Comparison of ENCODE assay signal across 34 mouse cellular contexts in the genomic region with DNA sequence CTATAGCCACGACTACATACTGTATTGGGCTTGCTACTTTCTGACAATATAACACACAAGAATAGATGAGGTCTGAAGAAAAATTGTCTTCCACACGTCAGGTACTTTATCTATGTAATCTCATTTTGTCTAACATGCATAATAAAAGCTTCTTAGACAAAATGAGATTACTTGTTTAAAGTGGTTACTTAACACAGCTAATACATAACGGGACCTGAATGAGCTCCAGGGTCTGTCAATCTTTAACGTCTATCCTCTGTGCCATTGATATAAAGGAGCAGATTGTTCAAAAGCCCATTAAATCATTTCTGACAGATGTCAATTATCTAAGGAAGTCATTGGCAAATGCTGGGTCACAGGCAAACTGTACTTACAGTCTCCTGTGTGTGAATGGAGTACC. TPM values are rescaled to one million over a fixed set of nuclear protein-coding genes. Genes with fewer than 3 reads are reported as not detected.
"Had no signal": no experiment of that assay in that cellular context is flagged by ENCODE, and none has a peak within 500 bp of the region (broad histone marks: within the 10 kb centered on the region; RNA-seq: fewer than 3 reads in every experiment).

No protein-coding gene starts in this region.

- H3K9me3 ChIP-seq: heart, embryonic 10.5 days; heart, embryonic 12.5 days; heart, embryonic 13.5 days; heart, embryonic 15.5 days; hindbrain, embryonic 10.5 days; hindbrain, embryonic 12.5 days; hindbrain, embryonic 13.5 days; hindbrain, embryonic 15.5 days; intestine, embryonic 15.5 days; kidney, embryonic 15.5 days had no signal

- H3K4me1 ChIP-seq: heart, embryonic 10.5 days; heart, embryonic 12.5 days; heart, embryonic 13.5 days; heart, embryonic 15.5 days; hindbrain, embryonic 10.5 days; hindbrain, embryonic 12.5 days; hindbrain, embryonic 13.5 days; hindbrain, embryonic 15.5 days; intestine, embryonic 15.5 days; kidney, embryonic 15.5 days had no signal

- H3K36me3 ChIP-seq: heart, embryonic 10.5 days; heart, embryonic 12.5 days; heart, embryonic 13.5 days; heart, embryonic 15.5 days; hindbrain, embryonic 10.5 days; hindbrain, embryonic 12.5 days; hindbrain, embryonic 13.5 days; hindbrain, embryonic 15.5 days; intestine, embryonic 15.5 days; kidney, embryonic 15.5 days had no signal

- H3K27ac ChIP-seq: heart, adult 2 months; heart, embryonic 10.5 days; heart, embryonic 13.5 days; heart, embryonic 15.5 days; hindbrain, embryonic 10.5 days; hindbrain, embryonic 12.5 days; hindbrain, embryonic 13.5 days; hindbrain, embryonic 14.5 days; hindbrain, embryonic 15.5 days; hindbrain, postnatal 0 days; intestine, embryonic 15.5 days; kidney, embryonic 15.5 days; kidney, postnatal 0 days; layer of hippocampus, adult 2 months had no signal

- ATAC-seq: hindbrain, embryonic 16.5 days; hindbrain, postnatal 0 days; inflammation-experienced regulatory T-cells, adult 6 months; intestine, embryonic 15.5 days; intestine, embryonic 16.5 days; intestine, postnatal 0 days had no signal

- H3K4me3 ChIP-seq: heart, adult 2 months; heart, embryonic 10.5 days; heart, embryonic 12.5 days; heart, embryonic 13.5 days; heart, embryonic 15.5 days; hindbrain, embryonic 10.5 days; hindbrain, embryonic 12.5 days; hindbrain, embryonic 13.5 days; hindbrain, embryonic 15.5 days; intestine, embryonic 15.5 days; kidney, embryonic 15.5 days; layer of hippocampus, adult 2 months had no signal

- H3K9ac ChIP-seq: heart, embryonic 12.5 days; heart, embryonic 13.5 days; heart, embryonic 15.5 days; hindbrain, embryonic 12.5 days; hindbrain, embryonic 13.5 days; hindbrain, embryonic 14.5 days; hindbrain, embryonic 15.5 days; intestine, embryonic 15.5 days; kidney, embryonic 15.5 days had no signal

- H3K27me3 ChIP-seq: heart, embryonic 12.5 days; heart, embryonic 13.5 days; heart, embryonic 15.5 days; hindbrain, embryonic 12.5 days; hindbrain, embryonic 13.5 days; hindbrain, embryonic 15.5 days; intestine, embryonic 15.5 days; kidney, embryonic 15.5 days had no signal

- H3K4me2 ChIP-seq: heart, embryonic 11.5 days; heart, embryonic 12.5 days; heart, embryonic 13.5 days; heart, embryonic 15.5 days; hindbrain, embryonic 12.5 days; hindbrain, embryonic 13.5 days; hindbrain, embryonic 14.5 days; hindbrain, embryonic 15.5 days; intestine, embryonic 15.5 days; kidney, embryonic 15.5 days had no signal

- DNase-seq: heart, adult 18-20 months; heart, adult 2 months; heart, postnatal 10 days; heart, postnatal 14 days; heart, postnatal 36 days; heart, postnatal 4 days; kidney, adult 18-20 months; kidney, adult 8-10 months; kidney, postnatal 10 days; kidney, postnatal 25 days; kidney, postnatal 36 days; kidney, postnatal 4 days; layer of hippocampus, adult 9-11 months; layer of hippocampus, postnatal 36 days had no signal

RNA-seq across cellular contexts. Expression of gene Trhde, which starts 36.2 kb away (rescaled TPM):
- total RNA-seq: hematopoietic stem cell, adult 5-6 weeks had no signal
- polyA plus RNA-seq: heart, embryonic 10.5 days; heart, embryonic 12.5 days; heart, embryonic 13.5 days; inflammation-experienced regulatory T-cells, adult 6 months had no signal
